Mouse (Mus musculus): ENCODE measurements at regions not wholly inside any gene's neighbourhood (a gene's known extent, or its start where the extent isn't known, plus 50 kb on each side); places are given as distances from the start of the nearest gene placed in this dataset.

DNA sequence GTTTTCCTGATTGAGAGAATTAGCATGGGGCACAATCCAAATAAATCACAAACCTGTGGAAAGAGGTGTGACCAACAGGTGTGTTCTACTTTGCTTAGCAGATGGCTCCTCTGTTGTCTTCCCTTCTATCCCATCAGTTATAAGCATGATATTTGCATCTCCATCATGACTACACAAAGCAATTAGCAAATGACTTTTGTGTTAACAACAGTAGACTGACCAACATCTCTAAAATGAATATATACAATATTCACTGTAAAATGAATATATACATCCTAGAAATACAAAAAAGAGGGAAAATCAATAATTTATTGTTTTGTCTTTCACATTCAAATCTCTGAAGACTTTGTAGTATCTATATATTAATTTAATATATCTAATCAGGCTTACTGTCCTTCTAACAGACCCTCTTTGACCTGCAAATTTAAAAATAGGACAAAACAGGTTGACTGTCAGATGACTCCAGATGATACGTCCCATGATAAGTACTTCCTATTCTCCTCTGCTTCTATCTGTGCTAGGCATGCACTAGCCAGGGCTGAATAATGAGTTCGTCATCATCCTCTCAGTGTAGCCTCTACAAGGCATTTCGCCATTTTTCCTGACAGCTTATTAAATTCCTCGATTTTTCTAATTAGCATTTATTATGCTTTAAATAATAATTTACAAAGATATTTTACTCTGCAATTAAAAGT, 519.5 kb upstream of the Cited2 start:
- TF ChIP-seq EP300 (IDR thresholded peaks at IDR 0.05; ENCODE audit: low read depth) (no peak), CTCF (IDR thresholded peaks at IDR 0.05; ENCODE audit: low read depth) (no peak)

All from liver, postnatal 0 days (tissue).